ENCODE assay signal across 1 mouse cellular context in the genomic region with DNA sequence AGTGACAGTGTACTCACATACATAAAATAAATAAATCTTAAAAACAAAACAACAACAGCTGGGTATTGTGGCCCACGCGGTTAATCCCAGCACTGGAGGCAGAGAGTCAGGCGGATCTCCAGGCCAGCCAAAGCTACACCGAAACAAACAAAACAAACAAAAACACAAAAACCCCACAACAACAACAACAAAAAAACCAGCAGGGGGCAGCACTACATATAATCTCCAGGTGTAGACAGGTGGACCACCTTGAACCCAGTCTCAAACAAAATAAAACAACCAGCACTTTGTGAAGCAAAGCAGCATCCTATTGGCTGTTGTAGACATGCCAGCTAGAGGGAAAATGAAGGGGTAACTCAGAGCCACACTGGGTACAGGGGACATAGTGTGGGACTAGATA.
TF ChIP-seq lines count a peak whose summit lies in the region.

No protein-coding gene starts in this region.

TF ChIP-seq in CH12.LX, 34 proteins besides CTCF, POLR2A, EP300 and RAD21 (continued from another document):
- peak; percentile 5; the same call in 1 of the 2 replicates for TF ChIP-seq SMC3 (IDR thresholded peaks at IDR 0.05; ENCODE audit: low read depth, low read length)
- no peak for TF ChIP-seq USF2 (conservative IDR thresholded peaks at IDR 0.05; ENCODE audit: low read depth, low read length)
- no peak for TF ChIP-seq UBTF (IDR thresholded peaks at IDR 0.05; ENCODE audit: low read depth, low read length)
